Mouse (Mus musculus): ENCODE data around the gene Gatad2a. TPM values are rescaled to one million over a fixed set of nuclear protein-coding genes. Genes with fewer than 3 reads are reported as not detected.
A peak's percentile ranks its signal among the peaks of the same experiment; 100 is the strongest.

The Gatad2a gene
- polyA plus RNA-seq (2012; ENCODE audit: insufficient read depth, insufficient read length, missing spikeins) = 36.5 and 36.9 TPM in 2 replicates

DNA sequence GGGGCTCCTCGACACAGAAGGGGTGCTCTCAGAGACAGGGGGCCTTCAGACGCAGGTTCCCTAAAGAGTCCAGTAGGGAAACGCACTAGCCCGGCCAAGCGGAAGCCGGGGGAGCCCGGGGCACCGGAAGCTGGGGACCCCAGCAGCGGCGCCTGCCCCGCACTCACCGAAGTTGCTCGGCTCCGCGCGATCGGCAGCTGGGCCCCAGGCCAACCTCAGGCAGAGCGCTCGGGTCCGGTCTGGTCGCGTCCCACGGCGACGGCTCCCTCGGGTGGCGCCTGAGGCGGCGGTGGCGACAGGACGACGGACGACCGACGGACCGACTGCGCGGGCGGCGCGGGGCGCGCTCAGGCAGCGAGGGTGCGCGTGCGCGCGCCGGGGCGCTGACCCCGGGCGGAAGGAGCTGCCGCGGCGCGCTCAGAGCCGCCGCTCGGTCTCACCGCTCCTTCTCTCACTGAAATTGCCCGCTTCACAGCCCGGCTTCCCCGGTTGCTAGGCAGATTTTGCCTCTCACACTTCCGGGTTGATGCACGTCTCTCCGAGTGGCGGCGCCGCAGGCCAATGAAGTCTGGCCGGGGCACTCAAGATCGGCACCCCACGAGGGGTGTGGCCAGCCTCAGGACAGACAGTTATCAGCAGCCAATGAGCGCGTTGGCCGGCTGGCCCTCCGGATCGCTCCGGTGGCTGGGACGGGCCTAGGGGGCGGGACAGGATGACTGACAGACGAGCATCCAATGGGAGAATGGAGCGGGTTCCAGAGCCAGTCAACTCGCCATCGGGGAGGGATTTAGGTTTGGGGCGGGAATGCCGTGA, at the start of gene Gatad2a:
Gene Gatad2a (minus strand): TSS at position 609 of the 813 bp plus-strand sequence.
- Histone ChIP-seq H3K4me3 (ENCODE audit: insufficient read depth, low read length) (peak within 1 kb of the TSS; percentile 93), H3K27ac (ENCODE audit: insufficient read depth, low read depth, low read length) (peak within 1 kb of the TSS; percentile 90), H3K4me1 (ENCODE audit: control insufficient read depth, insufficient read depth, low read length) (peaks cover 23% of the 10 kb centered on the region)
- no peak for TF ChIP-seq POLR2A (IDR thresholded peaks at IDR 0.05; ENCODE audit: borderline replicate concordance, low read depth, low read length)
- TF ChIP-seq CTCF (IDR thresholded peaks at IDR 0.05; ENCODE audit: low read depth, low read length) = no peak

DNA sequence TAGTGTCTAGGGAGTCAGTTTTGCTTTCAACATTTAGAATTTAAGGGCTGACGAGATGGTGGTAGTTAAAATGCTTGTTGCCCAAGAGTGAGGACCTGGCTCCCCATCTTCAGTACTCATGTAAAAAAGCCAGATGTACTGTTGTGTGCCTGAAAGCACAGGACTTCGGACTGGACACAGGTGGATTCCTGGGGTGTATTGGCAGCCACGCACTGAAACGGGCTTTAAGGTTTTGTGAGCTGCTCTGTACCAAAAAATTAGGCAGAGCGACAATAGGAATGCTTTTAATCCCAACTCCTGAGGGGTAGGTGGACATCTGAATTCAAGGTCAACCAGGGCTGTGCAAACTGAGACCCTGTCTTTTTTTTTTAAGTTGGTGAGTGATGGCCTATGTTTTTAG, 47.8 kb upstream of the Gatad2a start:
- H3K4me1 ChIP-seq (ENCODE audit: control insufficient read depth, insufficient read depth, low read length) = peaks cover 18% of the 10 kb centered on the region
- TF ChIP-seq POLR2A (IDR thresholded peaks at IDR 0.05; ENCODE audit: borderline replicate concordance, low read depth, low read length) = no peak
- no peak for TF ChIP-seq CTCF (IDR thresholded peaks at IDR 0.05; ENCODE audit: low read depth, low read length)
- no peak overlapping the region for H3K27ac ChIP-seq (ENCODE audit: insufficient read depth, low read depth, low read length)
- peak overlapping the region; percentile 96; the same call in 1 of the 2 replicates for H3K4me3 ChIP-seq (ENCODE audit: insufficient read depth, low read length)

GRCm38 (mm10) chr8:70042583-70043455, 46.6 kb upstream of the Gatad2a start, which contains the start of the genes Mau2 and Sugp1:
TSS of gene Mau2 (minus strand) at chr8:70042734.
TSS of gene Sugp1 (plus strand) at chr8:70042813.
- peak within 1 kb of the TSS; percentile 96 for H3K4me3 ChIP-seq (ENCODE audit: insufficient read depth, low read length)
- peaks cover 20% of the 10 kb centered on the region for H3K4me1 ChIP-seq (ENCODE audit: control insufficient read depth, insufficient read depth, low read length)
- TF ChIP-seq POLR2A (IDR thresholded peaks at IDR 0.05; ENCODE audit: borderline replicate concordance, low read depth, low read length) (no peak; the same call in 1 of the 2 replicates), CTCF (IDR thresholded peaks at IDR 0.05; ENCODE audit: low read depth, low read length) (peak; percentile 8; the same call in 1 of the 2 replicates)
- H3K27ac ChIP-seq (ENCODE audit: insufficient read depth, low read depth, low read length) = peak within 1 kb of the TSS; percentile 83

DNA sequence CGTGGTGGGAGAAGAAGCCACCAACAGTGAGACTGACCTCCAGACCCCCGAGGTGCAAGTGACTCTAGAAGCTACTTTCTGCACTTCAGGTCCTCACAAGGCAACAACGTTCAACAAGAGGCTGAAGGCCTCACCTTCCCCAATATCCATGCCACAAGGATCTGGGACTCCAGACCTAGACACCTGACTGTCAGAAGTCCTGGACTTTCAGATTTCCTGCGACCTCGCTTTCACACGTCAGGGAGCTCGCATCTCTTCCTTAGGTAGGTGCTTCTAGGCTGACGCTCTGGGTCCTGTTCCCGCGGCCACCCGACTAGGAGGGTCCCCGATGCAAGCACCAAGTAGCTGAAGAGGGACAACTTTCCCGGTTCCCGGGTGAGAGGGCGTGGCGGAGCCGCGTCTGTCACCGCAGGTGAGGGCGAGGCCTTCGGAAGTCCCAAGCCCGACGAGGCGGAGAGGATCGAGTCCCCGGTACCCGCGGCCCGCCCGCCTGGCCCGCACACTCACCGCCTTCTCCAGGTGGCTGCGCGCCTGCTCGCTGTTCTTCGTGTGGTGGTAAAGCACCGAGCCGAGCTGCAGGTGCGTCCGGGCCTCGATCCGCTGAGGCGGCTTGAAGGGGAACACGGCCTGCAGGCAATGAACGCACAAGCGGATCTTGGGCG, 45.8 kb upstream of the Gatad2a start:
- Histone ChIP-seq H3K27ac (ENCODE audit: insufficient read depth, low read depth, low read length) (peak overlapping the region; percentile 39), H3K4me1 (ENCODE audit: control insufficient read depth, insufficient read depth, low read length) (peaks cover 23% of the 10 kb centered on the region), H3K4me3 (ENCODE audit: insufficient read depth, low read length) (peak overlapping the region; percentile 96)
- TF ChIP-seq CTCF (IDR thresholded peaks at IDR 0.05; ENCODE audit: low read depth, low read length) = no peak
- TF ChIP-seq POLR2A (IDR thresholded peaks at IDR 0.05; ENCODE audit: borderline replicate concordance, low read depth, low read length) = no peak

DNA sequence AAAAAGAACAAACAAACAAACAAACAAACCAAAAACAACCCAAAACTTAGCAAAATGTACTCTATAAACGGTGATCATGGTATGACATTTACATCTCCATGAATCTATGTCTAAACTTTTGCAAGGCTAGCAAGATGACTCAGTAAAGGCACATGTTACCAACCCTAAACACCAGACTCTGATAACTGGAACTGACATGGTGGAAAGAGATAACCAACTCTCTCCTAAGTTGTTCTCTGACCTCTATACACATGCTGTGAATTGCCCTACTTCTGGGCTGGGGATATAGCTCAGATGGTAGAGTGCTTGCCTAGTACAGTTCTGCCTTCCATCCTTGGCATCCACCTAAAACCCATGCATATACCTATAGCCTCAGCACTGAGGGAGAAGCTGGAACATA, 41.8 kb upstream of the Gatad2a start:
- Histone ChIP-seq H3K4me1 (ENCODE audit: control insufficient read depth, insufficient read depth, low read length) (peaks cover 27% of the 10 kb centered on the region), H3K4me3 (ENCODE audit: insufficient read depth, low read length) (no peak overlapping the region), H3K27ac (ENCODE audit: insufficient read depth, low read depth, low read length) (no peak overlapping the region)
- TF ChIP-seq CTCF (IDR thresholded peaks at IDR 0.05; ENCODE audit: low read depth, low read length) (no peak), POLR2A (IDR thresholded peaks at IDR 0.05; ENCODE audit: borderline replicate concordance, low read depth, low read length) (no peak)

DNA sequence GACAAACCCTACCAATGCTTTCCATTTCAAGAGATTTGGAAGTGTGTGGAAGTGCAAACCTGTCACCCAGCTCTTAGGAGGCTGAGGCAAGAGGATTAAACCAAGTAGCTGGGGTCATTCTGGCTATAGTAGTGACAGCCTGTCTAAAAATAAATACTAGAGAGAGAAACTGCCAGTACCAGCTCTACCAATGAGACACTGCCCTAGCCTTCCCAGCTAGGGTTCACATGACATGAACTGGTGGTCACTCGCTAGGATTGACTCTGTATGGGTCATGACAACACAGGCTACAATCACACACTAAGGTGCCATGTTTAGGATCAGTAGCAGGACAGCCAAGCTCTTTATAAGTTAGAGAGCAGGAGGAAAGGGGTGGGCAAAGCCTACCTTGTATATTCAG, 34.1 kb upstream of the Gatad2a start:
- H3K4me3 ChIP-seq (ENCODE audit: insufficient read depth, low read length) = no peak overlapping the region
- no peak overlapping the region for H3K27ac ChIP-seq (ENCODE audit: insufficient read depth, low read depth, low read length)
- H3K4me1 ChIP-seq (ENCODE audit: control insufficient read depth, insufficient read depth, low read length) = peaks cover 9% of the 10 kb centered on the region; the same call in 1 of the 2 replicates
- TF ChIP-seq POLR2A (IDR thresholded peaks at IDR 0.05; ENCODE audit: borderline replicate concordance, low read depth, low read length) = no peak
- TF ChIP-seq CTCF (IDR thresholded peaks at IDR 0.05; ENCODE audit: low read depth, low read length) = no peak

GRCm38 (mm10) chr8:70026151-70026550, 30.0 kb upstream of the Gatad2a start:
- TF ChIP-seq CTCF (IDR thresholded peaks at IDR 0.05; ENCODE audit: low read depth, low read length) = no peak
- TF ChIP-seq POLR2A (IDR thresholded peaks at IDR 0.05; ENCODE audit: borderline replicate concordance, low read depth, low read length) = no peak
- no peak overlapping the region for H3K27ac ChIP-seq (ENCODE audit: insufficient read depth, low read depth, low read length)
- no peaks in the 10 kb centered on the region for H3K4me1 ChIP-seq (ENCODE audit: control insufficient read depth, insufficient read depth, low read length)
- H3K4me3 ChIP-seq (ENCODE audit: insufficient read depth, low read length) = no peak overlapping the region

DNA sequence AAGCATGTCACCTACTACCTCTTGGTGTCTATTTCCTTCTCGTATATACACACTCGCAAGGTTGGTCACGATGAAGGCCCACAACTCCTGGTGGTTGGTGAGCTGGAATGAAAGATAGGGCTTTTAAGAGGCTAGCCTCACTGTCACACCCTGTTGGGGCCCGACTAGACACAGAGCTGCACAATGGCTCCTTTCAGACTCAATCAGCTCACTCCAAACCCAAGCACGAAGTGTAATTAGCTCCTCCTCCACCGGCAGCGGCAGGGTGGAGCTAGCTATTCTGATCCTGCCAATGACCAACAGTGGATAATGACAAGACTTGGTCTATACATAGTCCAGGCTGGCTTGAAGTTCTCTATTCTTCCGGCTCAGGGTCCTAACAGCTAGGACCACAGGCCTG, 27.4 kb upstream of the Gatad2a start:
- no peak for TF ChIP-seq CTCF (IDR thresholded peaks at IDR 0.05; ENCODE audit: low read depth, low read length)
- no peak for TF ChIP-seq POLR2A (IDR thresholded peaks at IDR 0.05; ENCODE audit: borderline replicate concordance, low read depth, low read length)
- Histone ChIP-seq H3K4me1 (ENCODE audit: control insufficient read depth, insufficient read depth, low read length) (no peaks in the 10 kb centered on the region), H3K4me3 (ENCODE audit: insufficient read depth, low read length) (no peak overlapping the region), H3K27ac (ENCODE audit: insufficient read depth, low read depth, low read length) (no peak overlapping the region)

DNA sequence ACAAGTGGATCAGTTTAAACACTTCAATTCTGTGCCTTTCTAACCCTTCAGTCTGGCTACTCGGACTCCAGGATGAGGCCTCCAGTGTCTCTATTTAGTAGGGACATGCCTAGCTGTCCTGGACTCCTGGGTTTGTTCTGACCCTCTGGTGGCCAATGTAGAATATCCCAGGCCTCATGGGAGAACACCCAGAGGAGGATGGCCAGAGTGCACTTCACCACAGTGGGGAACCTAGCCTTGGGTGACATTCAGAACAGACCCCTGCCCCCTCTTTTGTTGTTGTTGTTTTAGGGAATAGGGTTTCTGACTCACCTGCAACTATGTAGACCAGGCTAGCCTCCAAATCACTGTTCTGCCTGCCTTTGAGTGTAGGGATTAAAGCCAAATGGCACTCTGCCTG, 18.8 kb upstream of the Gatad2a start:
- Histone ChIP-seq H3K4me1 (ENCODE audit: control insufficient read depth, insufficient read depth, low read length) (peaks cover 10% of the 10 kb centered on the region), H3K27ac (ENCODE audit: insufficient read depth, low read depth, low read length) (no peak overlapping the region), H3K4me3 (ENCODE audit: insufficient read depth, low read length) (no peak overlapping the region)
- TF ChIP-seq CTCF (IDR thresholded peaks at IDR 0.05; ENCODE audit: low read depth, low read length) (no peak), POLR2A (IDR thresholded peaks at IDR 0.05; ENCODE audit: borderline replicate concordance, low read depth, low read length) (no peak)
